Mouse (Mus musculus) neural tube, embryonic 11.5 days (tissue): ENCODE results near the gene Banp. TPM values are rescaled to one million over a fixed set of nuclear protein-coding genes. Genes with fewer than 3 reads are reported as not detected.

Experiments used
- ATAC-seq: fragments of 200-750 bp; cut with Nextera tagmentation; 2 replicates; pipeline ENCODE4 v1.8.0; 2017; ENCODE audit warnings: moderate number of reproducible peaks, mild to moderate bottlenecking, moderate TSS enrichment, moderate library complexity; ENCODE audit not compliant: insufficient read depth, low FRiP score, low TSS enrichment
- DNase-seq: peaks from one replicate; pipeline ENCODE4 v3.0.0-alpha.2; 2015; ENCODE audit warnings: low spot score
- H3K27ac ChIP-seq: fragments of 300-500 bp; sonication (generic); 2 replicates; pipeline ENCODE4 v1.5.1; 2014; ENCODE audit warnings: low read depth, mild to moderate bottlenecking, low read length
- H3K27me3 ChIP-seq: fragments of 300-500 bp; sonication (generic); 2 replicates; pipeline ENCODE4 v1.6.1; 2014; ENCODE audit warnings: mild to moderate bottlenecking, low read length, mixed read lengths; ENCODE audit not compliant: control insufficient read depth, insufficient read depth
- H3K36me3 ChIP-seq: fragments of 300-500 bp; sonication (generic); 2 replicates; pipeline ENCODE4 v1.6.1; 2014; ENCODE audit warnings: mild to moderate bottlenecking, low read length, moderate library complexity, mixed read lengths; ENCODE audit not compliant: control insufficient read depth, insufficient read depth
- H3K4me1 ChIP-seq: fragments of 300-500 bp; sonication (generic); 2 replicates; pipeline ENCODE4 v1.6.1; 2014; ENCODE audit warnings: low read length, mixed read lengths; ENCODE audit not compliant: control insufficient read depth, insufficient read depth
- H3K4me2 ChIP-seq: fragments of 300-500 bp; sonication (generic); 2 replicates; pipeline ENCODE4 v1.6.1; 2014; ENCODE audit warnings: low read depth, mild to moderate bottlenecking, moderate library complexity
- H3K4me3 ChIP-seq: fragments of 300-500 bp; sonication (generic); 2 replicates; pipeline ENCODE4 v1.5.1; 2014; ENCODE audit warnings: low read depth, low read length
- H3K9ac ChIP-seq: fragments of 300-500 bp; sonication (generic); 2 replicates; pipeline ENCODE4 v1.6.1; 2014; ENCODE audit warnings: mild to moderate bottlenecking, low read length
- H3K9me3 ChIP-seq: fragments of 300-500 bp; sonication (generic); 2 replicates; pipeline ENCODE4 v1.6.1; 2016; ENCODE audit warnings: low read length; ENCODE audit not compliant: control insufficient read depth
- WGBS: fragments of 180-500 bp; shearing (Covaris S2); extraction: QIAGEN DNeasy Blood & Tissue Kit; methylation state at CpG from one replicate; pipeline ENCODE4 v1.1.7; 2014; 5-methylcytosine and 5-hydroxymethylcytosine counted together
- polyA plus RNA-seq: library from polyadenylated mRNA; unstranded; fragments of >200 nt; fragmentation: Nextera tagmentation; extraction: Ambion mirVana; gene quantifications from 2 replicates; pipeline ENCODE4 v1.2.1, GENCODE M21; 2014

The Banp gene
- polyA plus RNA-seq, 1 experiment from 2014 or later, result 60.6 TPM

GRCm38 (mm10) chr8:122021725-122022124, 72.2 kb downstream of the Banp start:
- Histone ChIP-seq H3K36me3 (0 out of 2 replicates have a peak, but pooled peaks cover 2% of the 10 kb centered on the region), H3K4me2 (no peak overlapping the region), H3K9ac (no peak overlapping the region), H3K4me3 (no peak overlapping the region), H3K9me3 (no peaks in the 10 kb centered on the region), H3K27ac (no peak overlapping the region), H3K27me3 (no peaks in the 10 kb centered on the region), H3K4me1 (no peaks in the 10 kb centered on the region)
- WGBS, result 88% methylated on average over 2 of the region's 2 CpGs
- no peak for ATAC-seq
- no peak for DNase-seq

DNA sequence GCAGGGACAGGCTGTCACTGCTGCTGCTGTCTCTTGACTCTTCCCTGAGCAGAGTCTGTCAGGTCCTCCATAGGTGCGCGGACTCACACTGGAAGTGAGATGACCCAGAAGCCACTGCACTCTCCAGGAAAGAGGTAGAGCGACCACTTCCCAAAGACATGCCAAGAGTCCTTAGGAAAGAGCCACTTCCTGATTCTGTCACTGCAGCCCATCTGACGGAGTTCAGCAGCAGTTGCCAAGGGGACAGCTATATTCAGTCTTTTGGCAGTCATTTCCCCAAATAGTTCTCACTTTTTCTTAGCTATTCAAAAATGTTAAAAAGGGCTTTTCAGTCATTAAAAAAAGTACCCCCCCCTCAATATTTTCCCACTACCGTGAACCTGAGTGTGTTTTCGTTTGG, 72.7 kb downstream of the Banp start:
- Histone ChIP-seq H3K27me3 (no peaks in the 10 kb centered on the region), H3K27ac (no peak overlapping the region), H3K9ac (no peak overlapping the region), H3K4me3 (no peak overlapping the region), H3K4me2 (no peak overlapping the region), H3K4me1 (no peaks in the 10 kb centered on the region), H3K9me3 (no peaks in the 10 kb centered on the region), H3K36me3 (0 out of 2 replicates have a peak, but pooled peaks cover 2% of the 10 kb centered on the region)
- DNase-seq (no peak), ATAC-seq (no peak)
- WGBS, result 91% methylated on average over 6 of the region's 6 CpGs

DNA sequence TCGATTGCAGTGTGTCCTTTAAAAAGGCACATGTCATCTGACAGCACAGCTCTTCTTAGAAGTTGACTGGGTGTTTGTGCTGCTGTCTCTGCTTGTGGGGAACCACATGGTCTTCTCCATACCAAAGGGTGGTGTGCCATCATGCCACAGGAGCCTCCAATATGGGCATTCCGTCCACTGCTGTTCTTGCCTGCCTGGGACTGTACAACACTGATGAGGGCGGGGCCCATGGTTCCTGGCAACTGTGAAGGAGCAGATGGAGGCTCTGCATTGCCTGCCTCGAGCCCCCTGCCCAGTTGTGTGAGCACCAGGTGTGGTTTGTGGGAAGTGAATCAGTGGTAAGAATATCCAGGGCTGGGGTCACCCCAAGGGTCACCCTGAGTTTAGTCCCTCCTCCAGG, 73.2 kb downstream of the Banp start:
- no peaks in the 10 kb centered on the region for H3K27me3 ChIP-seq
- no peak overlapping the region for H3K9ac ChIP-seq
- no peak overlapping the region for H3K4me2 ChIP-seq
- no peak for ATAC-seq
- H3K27ac ChIP-seq, result no peak overlapping the region
- 72% methylated on average over 4 of the region's 4 CpGs for WGBS
- no peaks in the 10 kb centered on the region for H3K4me1 ChIP-seq
- 0 out of 2 replicates have a peak, but pooled peaks cover 2% of the 10 kb centered on the region for H3K36me3 ChIP-seq
- H3K4me3 ChIP-seq, result no peak overlapping the region
- DNase-seq, result no peak
- no peaks in the 10 kb centered on the region for H3K9me3 ChIP-seq

- H3K27me3 ChIP-seq, result no peaks in the 10 kb centered on the region
- 0 out of 2 replicates have a peak, but pooled peaks cover 2% of the 10 kb centered on the region for H3K36me3 ChIP-seq
- ATAC-seq, result no peak
- no peaks in the 10 kb centered on the region for H3K9me3 ChIP-seq
- DNase-seq, result no peak
- 90% methylated on average over 9 of the region's 9 CpGs for WGBS
- H3K27ac ChIP-seq, result no peak overlapping the region
- no peak overlapping the region for H3K4me3 ChIP-seq
- H3K4me2 ChIP-seq, result no peak overlapping the region
- no peak overlapping the region for H3K9ac ChIP-seq
- peaks cover 3% of the 10 kb centered on the region; the same call in 1 of the 2 replicates for H3K4me1 ChIP-seq
Measured at GRCm38 (mm10) chr8:122025546-122025945, 76.0 kb downstream of the Banp start.

GRCm38 (mm10) chr8:122028116-122028515, 78.6 kb downstream of the Banp start:
- Histone ChIP-seq H3K9me3 (no peaks in the 10 kb centered on the region), H3K9ac (no peak overlapping the region), H3K36me3 (0 out of 2 replicates have a peak, but pooled peaks cover 2% of the 10 kb centered on the region), H3K27me3 (no peaks in the 10 kb centered on the region), H3K4me1 (peaks cover 13% of the 10 kb centered on the region), H3K27ac (no peak overlapping the region), H3K4me3 (no peak overlapping the region), H3K4me2 (no peak overlapping the region)
- ATAC-seq (no peak), DNase-seq (no peak)
- WGBS, result 80% methylated on average over 4 of the region's 4 CpGs

DNA sequence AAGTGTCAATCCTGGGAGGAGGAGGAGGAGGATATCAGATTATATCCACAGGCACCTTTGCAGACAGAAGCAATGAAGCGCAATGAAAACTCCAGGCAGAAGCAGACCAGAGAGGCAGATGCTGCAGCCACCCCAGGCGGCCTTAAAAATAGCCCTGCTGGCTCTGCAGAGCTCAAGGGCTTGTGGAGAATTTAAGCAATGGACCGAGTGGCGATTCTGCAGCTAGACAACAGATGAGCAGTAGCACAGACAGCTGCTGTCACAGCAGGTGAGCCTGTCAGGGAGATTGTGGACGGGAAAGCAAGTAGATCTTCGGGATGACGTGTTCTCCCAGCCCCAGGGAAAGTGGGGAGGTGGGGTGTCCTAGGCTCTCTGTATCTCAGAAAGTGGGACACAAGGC, 81.4 kb downstream of the Banp start:
- Histone ChIP-seq H3K9me3 (no peaks in the 10 kb centered on the region), H3K4me2 (no peak overlapping the region), H3K4me3 (no peak overlapping the region), H3K36me3 (0 out of 2 replicates have a peak, but pooled peaks cover 2% of the 10 kb centered on the region), H3K4me1 (peaks cover 13% of the 10 kb centered on the region), H3K27ac (no peak overlapping the region), H3K9ac (no peak overlapping the region), H3K27me3 (no peaks in the 10 kb centered on the region)
- WGBS, result 35% methylated on average over 7 of the region's 7 CpGs
- DNase-seq, result no peak
- ATAC-seq, result no peak

GRCm38 (mm10) chr8:122032741-122033140, 83.2 kb downstream of the Banp start:
- no peaks in the 10 kb centered on the region for H3K36me3 ChIP-seq
- 49% methylated on average over 9 of the region's 9 CpGs for WGBS
- no peaks in the 10 kb centered on the region for H3K27me3 ChIP-seq
- H3K9ac ChIP-seq, result no peak overlapping the region
- DNase-seq, result peak; percentile 43
- H3K9me3 ChIP-seq, result no peaks in the 10 kb centered on the region
- no peak overlapping the region for H3K27ac ChIP-seq
- H3K4me3 ChIP-seq, result no peak overlapping the region
- ATAC-seq, result no peak
- H3K4me2 ChIP-seq, result no peak overlapping the region
- H3K4me1 ChIP-seq, result peaks cover 13% of the 10 kb centered on the region

- ATAC-seq (no peak), DNase-seq (no peak)
- Histone ChIP-seq H3K4me1 (peaks cover 10% of the 10 kb centered on the region; the same call in 1 of the 2 replicates), H3K27ac (no peak overlapping the region), H3K4me2 (no peak overlapping the region), H3K4me3 (no peak overlapping the region), H3K9ac (no peak overlapping the region), H3K27me3 (no peaks in the 10 kb centered on the region), H3K9me3 (no peaks in the 10 kb centered on the region), H3K36me3 (no peaks in the 10 kb centered on the region)
- 77% methylated on average over 7 of the region's 7 CpGs for WGBS
Measured at GRCm38 (mm10) chr8:122035543-122035942, 86.0 kb downstream of the Banp start.

DNA sequence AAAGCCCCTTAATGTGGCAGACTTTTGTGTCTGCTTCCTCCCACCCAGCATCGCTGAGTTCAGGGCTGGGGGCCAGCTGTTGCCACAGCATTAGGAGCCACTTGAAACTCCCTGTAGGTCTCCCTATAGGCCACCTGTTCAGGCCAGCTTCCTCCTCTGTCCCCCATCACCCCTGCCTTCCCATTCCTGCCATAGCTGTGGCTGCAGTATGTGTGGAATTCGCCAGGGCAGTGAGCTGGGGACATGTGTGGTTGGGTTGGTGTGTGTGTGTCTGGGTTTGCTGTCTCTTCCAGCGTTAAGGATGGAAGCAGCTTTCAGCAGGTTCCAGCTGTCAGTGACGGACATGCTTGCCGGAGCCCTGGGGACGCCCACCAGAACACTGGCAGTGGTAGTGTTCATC, 86.8 kb downstream of the Banp start:
- H3K4me3 ChIP-seq, result no peak overlapping the region
- ATAC-seq (no peak), DNase-seq (no peak)
- no peak overlapping the region for H3K4me2 ChIP-seq
- no peaks in the 10 kb centered on the region for H3K27me3 ChIP-seq
- H3K36me3 ChIP-seq, result no peaks in the 10 kb centered on the region
- WGBS, result 79% methylated on average over 6 of the region's 6 CpGs
- peaks cover 4% of the 10 kb centered on the region; the same call in 1 of the 2 replicates for H3K4me1 ChIP-seq
- no peak overlapping the region for H3K9ac ChIP-seq
- H3K9me3 ChIP-seq, result no peaks in the 10 kb centered on the region
- H3K27ac ChIP-seq, result no peak overlapping the region
